Mouse (Mus musculus) c-Kit-negative CD71-positive TER-119-positive erythroid progenitor cells, embryonic 14.5 days (primary cell): ENCODE measurements around the gene Pld3.
"Not testable (repeated sequence)": the region's sequence is repeated elsewhere in the genome, so short reads cannot be mapped to it uniquely, and the experiment has no call there.

Experiments
- DNase-seq: peaks from one replicate; pipeline ENCODE4 v3.0.0-alpha.2; 2013; ENCODE audit warnings: low read depth, low spot score

Pld3 gene

DNA sequence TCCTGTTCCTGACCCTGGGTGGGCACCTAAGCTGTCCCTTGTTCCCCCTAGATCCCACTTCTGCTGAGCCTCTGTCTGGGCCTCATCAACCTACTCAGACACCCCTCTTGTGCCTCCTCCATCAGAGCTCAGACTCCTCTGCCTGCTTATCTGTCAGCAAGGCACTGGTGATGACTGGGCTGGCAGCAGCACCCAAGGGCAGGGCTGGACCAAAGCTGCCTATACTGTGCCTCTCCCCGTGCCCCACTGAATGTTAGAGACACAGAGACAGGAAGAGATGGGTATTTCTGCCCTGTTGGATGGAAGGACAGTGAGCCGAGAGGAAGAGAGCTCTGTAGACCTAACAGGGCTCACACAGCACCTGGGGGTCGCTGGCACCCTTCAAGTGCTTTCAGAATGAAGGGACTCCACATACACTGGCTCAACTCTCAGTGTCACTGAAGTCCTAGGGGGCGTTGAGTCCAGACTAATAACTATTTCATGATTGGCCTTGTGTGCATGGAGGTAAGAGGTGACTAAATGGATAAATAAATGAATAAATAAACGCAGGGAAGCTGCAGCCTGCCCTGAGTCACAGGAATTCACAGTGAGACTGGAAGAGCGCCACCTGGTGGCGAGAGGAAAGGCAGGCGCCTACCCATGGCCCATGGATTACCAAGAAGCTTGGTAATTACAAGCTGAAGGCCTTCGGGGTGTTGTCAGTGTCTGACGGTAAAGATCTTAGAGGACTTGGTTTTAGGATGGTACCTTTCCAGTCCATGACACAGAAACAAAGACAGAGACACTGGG lies 26.8 kb downstream of the Pld3 start:
- peak; percentile 93 for DNase-seq

DNA sequence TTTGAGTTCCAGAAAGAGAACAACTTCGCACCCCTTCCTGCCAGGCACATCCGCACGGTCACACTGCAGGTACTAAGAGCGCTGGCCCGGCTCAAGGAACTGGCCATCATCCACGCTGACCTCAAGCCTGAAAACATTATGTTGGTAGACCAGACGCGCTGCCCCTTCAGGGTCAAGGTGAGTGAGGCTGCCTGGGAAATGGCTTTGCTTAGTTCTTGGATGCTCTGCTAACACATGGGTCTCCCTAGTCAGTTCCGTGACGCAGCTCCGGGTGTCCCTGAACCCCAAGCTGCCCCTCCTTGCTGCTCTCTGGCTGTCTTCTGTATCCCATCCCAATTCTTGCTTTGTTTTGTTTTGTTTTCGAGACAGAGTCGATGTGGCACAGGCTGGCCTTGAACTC lies 29.2 kb downstream of the Pld3 start:
- DNase-seq, result no peak

DNA sequence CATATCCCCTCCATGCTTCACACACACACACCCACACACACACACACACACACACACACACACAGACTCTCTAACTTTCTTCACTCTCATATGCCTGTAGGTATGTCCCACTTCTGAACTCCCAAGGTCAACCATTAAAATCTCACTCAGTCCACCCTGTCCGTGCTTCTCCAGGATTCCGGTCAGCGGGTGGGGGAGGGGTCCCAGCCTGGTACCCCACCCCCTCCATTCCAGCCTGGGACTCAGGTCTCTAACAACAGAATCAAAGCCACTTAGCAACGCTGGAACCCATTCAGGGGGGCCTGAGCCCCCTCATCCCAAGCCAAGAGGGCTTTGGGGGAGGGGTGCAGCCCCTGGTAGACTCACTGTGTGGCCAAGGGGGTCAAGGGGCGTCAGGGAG lies 30.1 kb downstream of the Pld3 start, which contains the start of gene Hipk4:
Hipk4 (plus strand) TSS at position 301 of the 400 bp plus-strand sequence.
- DNase-seq, result no peak

DNA sequence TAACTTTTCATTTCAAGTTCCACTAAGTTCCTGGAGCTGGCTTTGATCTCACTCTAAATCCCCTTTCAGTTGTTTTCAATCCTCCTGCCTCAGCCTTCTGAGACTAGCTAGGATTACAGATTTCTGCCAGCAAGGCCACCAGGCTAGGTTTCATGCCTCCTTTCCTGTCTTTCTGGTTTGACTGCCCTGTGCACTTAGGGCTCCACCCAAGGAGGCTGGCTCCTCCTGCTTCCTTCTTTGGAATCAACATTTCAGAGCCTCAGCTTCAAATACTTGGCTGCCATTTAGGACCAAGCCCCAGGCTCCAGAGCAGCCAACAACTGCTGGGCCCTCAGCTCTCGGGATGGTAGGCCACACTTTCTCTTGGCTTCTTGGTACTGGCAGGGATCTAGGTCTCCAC lies 32.4 kb downstream of the Pld3 start:
- no peak for DNase-seq

DNA sequence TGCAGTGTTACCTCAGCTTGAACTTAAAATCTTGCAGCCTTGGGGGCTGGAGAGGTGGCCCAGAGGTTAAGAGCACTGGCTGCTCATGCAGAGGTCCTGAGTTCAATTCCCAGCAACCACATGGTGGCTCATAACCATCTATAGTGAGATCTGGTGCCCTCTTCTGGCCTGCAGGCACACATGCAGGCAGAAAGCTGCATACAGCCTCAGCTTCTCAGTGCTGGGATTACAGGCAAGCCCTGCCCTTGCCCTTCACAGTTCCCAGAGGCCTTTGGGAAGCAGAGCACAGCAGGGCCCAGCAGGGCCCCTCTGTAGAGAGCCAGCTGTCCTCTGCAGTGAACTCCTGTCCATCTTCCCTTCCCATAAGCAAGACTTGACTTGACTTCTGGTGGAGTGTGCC lies 32.9 kb downstream of the Pld3 start:
- no peak for DNase-seq

DNA sequence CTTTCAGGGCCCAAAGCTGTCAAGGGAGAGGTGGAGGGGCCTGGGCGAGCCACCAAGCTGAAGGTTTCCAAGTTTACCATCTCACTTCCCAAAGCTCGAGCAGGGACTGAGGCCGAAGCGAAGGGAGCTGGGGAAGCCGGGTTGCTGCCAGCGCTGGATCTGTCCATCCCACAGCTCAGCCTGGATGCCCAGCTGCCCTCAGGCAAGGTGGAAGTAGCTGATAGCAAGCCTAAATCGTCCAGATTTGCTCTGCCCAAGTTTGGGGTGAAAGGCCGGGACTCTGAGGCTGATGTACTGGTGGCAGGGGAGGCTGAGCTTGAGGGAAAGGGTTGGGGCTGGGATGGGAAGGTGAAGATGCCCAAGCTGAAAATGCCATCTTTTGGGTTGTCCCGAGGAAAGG lies 34.7 kb downstream of the Pld3 start:
- no peak for DNase-seq

DNA sequence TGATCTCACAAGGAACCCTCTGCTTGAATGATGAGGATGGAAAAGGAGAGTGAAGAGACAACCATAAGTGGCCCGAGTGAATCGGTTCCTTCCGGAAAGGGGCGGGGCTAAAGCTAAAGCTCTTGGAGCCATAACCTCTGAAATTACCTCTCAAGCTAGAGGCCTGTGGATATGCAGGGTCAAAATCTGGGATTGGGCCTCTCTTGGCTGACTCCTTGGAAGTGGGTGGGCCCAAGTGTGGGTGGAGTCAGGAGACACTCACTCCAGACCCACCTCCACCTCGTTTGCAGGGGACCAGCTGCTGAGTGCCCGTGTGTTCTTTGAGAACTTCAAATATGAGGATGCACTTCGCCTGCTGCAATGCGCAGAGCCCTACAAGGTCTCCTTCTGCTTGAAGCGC lies 38.1 kb downstream of the Pld3 start:
- no peak for DNase-seq

DNA sequence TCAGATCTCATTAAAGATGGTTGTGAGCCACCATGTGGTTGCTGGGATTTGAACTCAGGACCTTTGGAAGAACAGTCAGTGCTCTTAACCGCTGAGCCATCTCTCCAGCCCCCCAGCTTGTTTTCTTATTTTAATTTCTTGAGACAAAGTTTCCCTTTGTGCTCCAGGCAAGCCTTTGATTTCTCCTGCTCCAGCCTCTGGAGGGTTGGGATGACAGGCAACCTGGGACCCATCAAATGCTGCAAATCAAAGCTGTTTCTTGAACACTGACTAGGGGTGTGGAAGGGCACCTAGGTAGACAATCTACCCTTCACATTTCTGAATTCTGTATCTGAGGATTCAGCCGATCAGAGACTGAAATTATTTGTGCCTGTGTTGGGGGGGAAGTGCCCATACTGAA lies 42.2 kb downstream of the Pld3 start:
- DNase-seq, result no peak

DNA sequence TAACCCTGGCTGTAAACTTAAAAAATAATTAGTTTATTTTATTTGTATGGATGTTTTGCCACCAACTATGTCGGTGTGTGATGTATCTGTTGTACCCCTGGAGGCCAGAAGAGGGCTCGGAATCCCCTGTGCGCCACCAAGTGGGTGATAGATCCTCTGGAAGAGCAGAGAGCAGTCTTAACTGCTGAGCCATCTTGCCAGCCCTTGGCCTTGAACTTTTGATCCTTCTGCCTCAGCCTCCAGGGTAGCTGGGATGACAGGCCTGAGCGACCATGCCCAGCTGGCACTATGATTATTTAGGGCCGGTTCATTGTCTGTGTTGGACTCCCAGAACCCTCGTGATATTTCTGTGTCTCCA lies 44.4 kb downstream of the Pld3 start:
- peak; percentile 65 for DNase-seq

DNA sequence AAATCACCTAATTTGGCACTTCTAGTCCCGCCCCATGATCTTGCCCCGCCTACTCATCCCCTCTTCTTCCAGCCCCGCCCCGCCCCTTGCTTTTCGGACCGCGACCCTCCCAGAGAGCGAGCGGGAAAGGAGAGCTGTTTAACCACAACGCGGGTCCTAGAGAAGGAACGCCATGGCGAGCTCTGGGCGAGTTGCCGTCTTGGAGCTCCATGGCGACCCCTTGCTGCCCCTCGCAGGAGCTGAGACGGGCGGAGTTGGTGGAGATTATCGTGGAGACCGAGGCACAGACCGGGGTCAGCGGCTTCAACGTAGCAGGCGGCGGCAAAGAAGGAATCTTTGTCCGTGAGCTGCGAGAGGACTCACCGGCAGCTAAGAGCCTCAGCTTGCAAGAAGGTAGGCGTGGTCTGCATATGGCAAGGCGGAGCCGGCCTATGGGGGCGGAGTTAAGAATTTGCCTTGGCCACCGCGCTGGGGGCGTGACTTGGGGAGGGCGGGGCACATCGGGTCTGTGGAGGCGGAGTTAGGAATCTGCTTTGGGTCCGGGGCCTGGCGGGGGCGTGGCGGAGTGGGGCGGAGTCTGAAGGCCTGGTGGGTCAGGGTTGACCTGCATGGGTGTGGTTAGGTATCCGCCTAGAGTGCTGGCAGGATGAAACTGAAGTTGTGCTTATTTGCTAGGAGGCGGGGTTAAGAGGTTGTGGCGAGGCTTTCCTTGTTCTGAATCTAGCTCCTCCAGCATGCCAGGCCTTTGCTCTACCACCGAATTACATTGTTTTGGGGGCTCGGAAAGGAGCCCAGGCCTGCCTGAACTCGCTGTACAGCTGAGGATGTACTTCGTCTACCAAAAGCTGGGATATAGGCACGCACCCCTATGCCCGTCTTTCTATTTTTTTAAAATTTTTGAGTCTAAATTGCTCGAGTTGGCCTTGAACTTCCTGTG lies 45.0 kb downstream of the Pld3 start:
- peak; percentile 99 for DNase-seq

DNA sequence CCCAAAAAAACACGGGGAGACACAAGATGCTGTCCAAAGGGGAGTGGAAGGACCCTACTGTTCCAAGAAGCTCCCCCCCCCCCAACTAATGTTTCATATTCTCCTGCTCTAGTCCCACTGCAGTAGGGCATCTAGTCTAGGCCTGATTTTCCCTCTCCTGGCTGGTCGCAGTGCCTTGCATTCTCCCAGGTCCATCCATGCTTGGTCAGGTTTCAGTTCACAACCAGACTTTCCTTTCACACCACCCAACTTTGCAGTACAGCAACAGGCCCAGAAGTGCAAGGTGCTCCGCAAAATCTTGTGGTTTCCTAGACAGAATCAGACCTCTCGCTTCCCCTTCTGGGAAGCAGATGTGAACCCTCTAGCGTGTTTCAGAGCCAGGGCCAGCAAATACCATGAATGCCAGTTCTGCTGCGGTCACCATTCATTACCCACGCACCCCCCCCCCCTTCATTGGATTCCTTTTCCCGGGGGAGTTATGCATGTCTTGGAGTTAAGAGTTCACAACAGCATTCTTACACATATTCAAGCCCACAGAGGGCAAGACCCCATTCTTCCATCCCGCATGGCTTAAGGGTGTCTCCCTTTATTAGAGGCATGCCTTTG lies 46.1 kb downstream of the Pld3 start:
- no peak for DNase-seq

DNA sequence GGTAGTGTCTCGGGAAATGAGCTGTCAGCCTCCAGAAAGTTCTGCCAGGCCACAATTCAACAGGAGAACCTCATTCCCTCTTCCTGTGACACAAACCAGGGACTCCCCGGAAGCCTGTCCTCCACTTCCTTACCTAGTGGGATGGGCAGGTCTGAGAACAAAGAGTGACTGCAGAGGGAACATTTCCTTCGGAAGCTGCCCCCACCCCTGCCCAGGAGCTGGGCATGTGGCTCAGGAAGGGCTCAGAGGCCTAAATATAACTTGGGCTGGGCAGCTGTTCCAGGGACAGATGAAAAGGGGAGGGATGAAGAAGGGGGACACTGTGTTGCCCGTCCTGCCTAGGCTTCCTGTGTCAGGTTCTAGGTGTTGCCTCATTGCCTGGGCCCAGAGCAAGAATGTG lies 51.4 kb downstream of the Pld3 start:
- no peak for DNase-seq

DNA sequence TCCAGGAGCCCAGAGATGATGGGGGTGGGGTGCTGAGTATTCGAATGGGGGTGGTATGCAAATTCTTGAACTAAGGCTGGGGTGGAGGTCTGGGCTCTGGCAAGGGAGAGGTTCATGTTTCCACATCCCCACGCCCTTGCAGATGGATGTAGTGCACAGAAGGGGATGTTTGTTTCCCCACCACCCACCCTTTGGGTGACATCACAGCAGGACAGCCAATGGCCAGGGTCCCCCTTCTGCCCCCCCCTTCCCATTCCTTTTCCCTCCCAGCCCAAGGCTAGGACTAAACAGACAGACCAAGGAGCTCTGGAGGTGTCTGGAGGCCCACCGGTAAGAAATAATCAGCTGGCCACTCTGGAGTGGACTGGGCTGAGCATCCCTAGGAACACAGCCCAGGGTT lies 54.0 kb downstream of the Pld3 start, which contains the start of gene Prx:
Prx (plus strand) TSS at position 289 of the 400 bp plus-strand sequence.
- no peak for DNase-seq

DNA sequence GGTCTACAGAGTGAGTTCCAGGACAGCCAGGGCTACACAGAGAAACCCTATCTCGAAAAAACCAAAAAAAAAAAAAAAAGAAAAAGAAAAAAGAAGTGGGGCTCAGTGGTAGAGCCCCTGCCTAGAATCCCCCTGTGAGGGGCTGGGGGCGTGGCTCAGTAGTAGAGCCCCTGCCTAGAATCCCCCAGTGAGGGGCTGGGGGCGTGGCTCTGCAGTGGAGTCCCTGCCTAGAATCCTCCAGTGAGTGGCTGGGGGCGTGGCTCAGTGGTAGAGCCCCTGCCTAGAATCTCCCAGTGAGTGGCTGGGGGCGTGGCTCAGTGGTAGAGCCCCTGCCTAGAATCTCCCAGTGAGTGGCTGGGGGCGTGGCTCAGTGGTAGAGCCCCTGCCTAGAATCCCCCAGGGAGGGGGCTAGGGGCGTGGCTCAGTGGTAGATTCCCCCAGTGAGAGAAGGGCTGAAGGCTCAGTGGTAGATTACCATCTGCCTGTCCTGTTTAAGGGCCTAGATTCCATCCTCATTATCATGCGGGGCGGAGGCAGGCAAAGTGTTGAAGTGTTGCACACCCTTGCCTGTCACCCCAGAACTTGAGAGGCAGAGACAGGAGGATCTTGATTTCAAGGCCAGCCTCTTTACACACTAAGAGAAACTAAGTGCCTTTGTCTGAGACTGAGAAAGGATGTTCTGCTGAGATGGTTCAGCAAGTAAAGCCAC lies 58.2 kb downstream of the Pld3 start:
- DNase-seq, result not testable (repeated sequence)

DNA sequence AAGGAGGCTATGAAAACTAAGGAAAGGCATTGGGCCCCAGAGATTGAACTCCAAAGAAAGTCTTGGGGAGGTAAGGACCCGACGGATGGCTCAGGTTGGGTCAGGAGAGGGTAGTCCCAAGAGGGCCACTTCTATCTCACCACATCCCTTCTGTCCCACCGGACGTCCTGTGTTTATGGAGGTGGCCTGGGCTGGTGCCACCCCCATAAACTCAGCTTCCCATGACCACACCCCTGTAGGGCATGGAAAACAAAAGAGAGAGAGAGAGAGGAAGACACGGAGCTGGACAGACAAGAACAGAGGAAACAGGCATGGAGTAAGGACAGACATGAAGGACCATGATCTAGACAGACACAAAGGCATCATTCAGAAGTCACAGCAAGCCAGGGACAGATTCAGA lies 59.6 kb downstream of the Pld3 start:
- no peak for DNase-seq

DNA sequence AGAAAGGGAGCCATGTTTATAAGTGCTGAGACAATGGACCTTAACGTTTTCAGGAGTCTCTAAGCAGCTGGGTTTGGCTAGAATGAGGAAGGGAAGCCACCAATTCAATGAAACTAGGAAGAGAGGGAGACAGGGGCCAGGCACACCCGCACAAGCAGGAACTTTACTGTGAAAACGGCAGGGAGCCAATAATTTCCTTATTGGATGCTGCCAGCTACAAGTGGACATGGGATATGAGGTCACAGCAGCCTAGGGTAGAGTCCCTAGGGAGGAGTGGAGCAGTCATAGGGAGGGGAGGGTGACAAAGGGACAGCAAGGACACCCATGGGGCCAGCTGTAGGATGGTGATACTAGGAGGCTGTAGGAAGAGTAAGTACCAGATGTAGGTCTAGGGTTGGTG lies 60.0 kb downstream of the Pld3 start:
- no peak for DNase-seq

DNA sequence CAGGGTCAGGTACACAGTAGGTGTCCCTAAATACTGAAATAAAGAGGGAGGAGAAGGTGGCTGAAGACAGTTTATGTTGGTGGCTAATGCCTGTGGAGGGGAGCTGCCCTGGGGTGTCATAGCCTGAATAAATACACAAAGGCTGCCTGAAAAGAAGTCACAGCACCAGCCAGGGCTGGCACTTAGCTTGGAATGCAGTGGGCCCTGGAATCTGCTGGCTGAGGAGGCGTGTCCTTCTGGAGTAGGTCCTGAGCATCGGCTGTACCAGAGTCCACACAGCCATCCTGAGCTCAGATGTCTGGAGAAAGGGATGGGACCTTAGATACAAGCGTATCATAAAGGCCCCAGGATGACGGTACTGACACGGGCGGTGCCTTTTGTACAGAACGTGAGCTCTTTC lies 61.2 kb downstream of the Pld3 start:
- DNase-seq, result no peak

DNA sequence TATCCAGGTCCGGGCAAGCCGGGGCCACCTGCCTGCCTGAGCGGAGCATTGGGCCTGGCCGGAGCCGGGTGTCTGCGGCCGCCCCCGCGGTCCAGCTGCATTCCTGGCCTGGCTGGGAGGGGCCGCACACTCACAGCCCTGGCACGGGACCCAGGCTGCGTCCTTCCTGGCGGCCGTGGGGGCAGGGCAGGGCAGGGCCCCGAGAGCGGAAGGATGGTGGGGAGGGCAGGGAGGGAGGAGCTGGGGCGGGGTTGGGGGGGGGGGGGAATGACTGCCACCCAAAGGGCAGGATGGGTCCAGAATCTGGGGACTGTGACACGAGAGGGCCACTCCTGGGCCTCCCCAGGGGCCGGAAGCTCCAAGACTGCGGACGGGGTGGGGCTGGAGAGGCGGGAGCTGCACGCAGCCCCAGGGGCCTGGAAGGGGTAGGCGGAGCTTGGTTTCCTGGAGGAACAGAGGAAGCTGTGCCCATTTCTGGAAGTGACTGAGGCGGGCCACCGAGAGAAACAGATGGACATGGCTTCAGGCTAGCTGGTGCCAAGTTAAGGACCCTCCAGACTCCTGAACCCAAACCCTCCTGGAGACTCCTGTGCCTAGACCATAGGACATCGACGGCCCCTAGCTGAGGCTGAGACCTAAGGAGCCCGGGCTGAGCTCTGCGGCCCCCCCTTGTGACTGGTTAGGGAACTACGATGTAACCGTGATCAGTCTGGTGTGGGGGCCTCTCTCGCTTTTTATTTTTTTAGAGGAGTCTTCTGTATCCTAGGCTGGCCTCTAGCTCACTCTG lies 62.3 kb downstream of the Pld3 start:
- peak; percentile 89 for DNase-seq

DNA sequence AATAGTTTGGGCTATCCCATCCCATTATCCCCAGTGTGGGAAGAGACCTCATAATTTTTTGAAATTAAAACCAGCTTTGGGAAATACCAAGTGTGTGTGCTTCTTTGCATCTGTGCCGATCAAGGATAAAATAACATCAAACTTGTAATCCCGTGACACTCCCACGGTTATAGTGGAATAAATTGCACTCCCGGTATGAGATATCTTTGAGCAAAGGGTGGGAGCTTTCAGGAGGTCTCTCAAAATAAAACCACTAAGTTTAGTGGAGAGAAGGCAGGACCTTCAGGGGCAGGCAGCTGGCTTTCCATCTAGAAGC lies 62.8 kb downstream of the Pld3 start:
- DNase-seq, result no peak

DNA sequence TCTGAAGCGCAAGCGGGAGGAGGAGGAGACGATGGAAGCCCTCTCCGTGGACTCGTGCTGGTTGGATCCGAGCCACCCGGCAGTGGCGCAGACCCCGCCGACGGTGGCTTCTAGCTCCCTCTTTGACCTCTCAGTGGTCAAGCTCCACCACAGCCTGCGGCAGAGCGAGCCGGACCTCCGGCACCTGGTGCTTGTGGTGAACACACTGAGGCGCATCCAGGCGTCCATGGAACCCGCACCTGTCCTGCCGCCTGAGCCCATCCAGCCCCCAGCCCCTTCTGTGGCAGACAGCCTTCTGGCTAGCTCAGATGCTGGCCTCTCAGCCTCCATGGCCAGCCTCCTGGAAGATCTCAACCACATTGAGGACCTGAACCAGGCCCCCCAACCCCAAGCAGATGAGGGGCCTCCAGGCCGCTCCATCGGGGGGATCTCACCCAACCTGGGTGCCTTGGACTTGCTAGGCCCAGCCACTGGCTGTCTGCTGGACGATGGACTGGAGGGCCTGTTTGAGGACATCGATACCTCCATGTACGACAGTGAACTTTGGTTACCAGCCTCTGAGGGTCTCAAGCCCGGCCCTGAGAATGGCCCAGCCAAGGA lies 63.6 kb downstream of the Pld3 start:
- DNase-seq, result no peak
